Mouse (Mus musculus) myocyte (in vitro differentiated cells): Measurements from ENCODE around the gene Hdgfl2.

ENCODE experiments used
- CEBPB ChIP-seq: IDR thresholded peaks from 2 replicates; pipeline ENCODE4 v1.6.1; 2011; ENCODE audit warnings: mild to moderate bottlenecking, moderate library complexity; ENCODE audit not compliant: poor library complexity, insufficient read depth, severe bottlenecking
- E2F4 ChIP-seq: IDR thresholded peaks from one replicate; pipeline ENCODE4 v1.6.1; 2011; ENCODE audit warnings: mild to moderate bottlenecking, control low read depth, moderate library complexity; ENCODE audit not compliant: insufficient read depth
- MAX ChIP-seq: IDR thresholded peaks from one replicate; pipeline ENCODE4 v1.6.1; 2011; ENCODE audit warnings: low read depth, mild to moderate bottlenecking, control low read depth
- MYOD1 ChIP-seq, 3 experiments: IDR thresholded peaks; one replicate each; pipeline ENCODE4 v1.6.1; 2011; ENCODE audit warnings: control low read depth in 2 of 3, low read depth in 2 of 3, mild to moderate bottlenecking in 2 of 3, moderate library complexity in 1 of 3; ENCODE audit not compliant: insufficient read length in 2 of 3, control insufficient read depth in 1 of 3
- MYOG ChIP-seq, 3 experiments: IDR thresholded peaks; one replicate each; pipeline ENCODE4 v1.6.1; 2011; ENCODE audit warnings: control low read depth in 2 of 3, low read depth in 2 of 3, mild to moderate bottlenecking in 2 of 3; ENCODE audit not compliant: insufficient read length in 2 of 3, control insufficient read depth in 1 of 3, insufficient read depth in 1 of 3
- POLR2A ChIP-seq: IDR thresholded peaks from one replicate; pipeline ENCODE4 v1.6.1; 2011; ENCODE audit warnings: low read depth, mild to moderate bottlenecking, control low read depth, moderate library complexity; ENCODE audit not compliant: insufficient read length
- POLR2AphosphoS2 ChIP-seq: IDR thresholded peaks from one replicate; pipeline ENCODE4 v1.6.1; 2011; ENCODE audit warnings: low read depth, control low read depth; ENCODE audit not compliant: insufficient read length
- REST ChIP-seq: IDR thresholded peaks from one replicate; pipeline ENCODE4 v1.6.1; 2011; ENCODE audit warnings: mild to moderate bottlenecking, control low read depth, moderate library complexity; ENCODE audit not compliant: insufficient read depth, insufficient read length
- TCF12 ChIP-seq: IDR thresholded peaks from one replicate; pipeline ENCODE4 v1.6.1; 2011; ENCODE audit warnings: mild to moderate bottlenecking, control low read depth; ENCODE audit not compliant: poor library complexity, insufficient read depth, severe bottlenecking
- USF1 ChIP-seq: IDR thresholded peaks from one replicate; pipeline ENCODE4 v1.6.1; 2011; ENCODE audit warnings: low read depth, mild to moderate bottlenecking, control low read depth, moderate library complexity

GRCm38 (mm10) chr17:56092312-56092711, 12.9 kb downstream of the Hdgfl2 start:
- no peak for TF ChIP-seq POLR2A
- no peak for TF ChIP-seq TCF12
- TF ChIP-seq CEBPB, result no peak
- TF ChIP-seq REST, result no peak
- no peak for TF ChIP-seq USF1
- no peak for TF ChIP-seq MAX
- TF ChIP-seq POLR2AphosphoS2, result no peak
- TF ChIP-seq MYOD1 (IDR thresholded peaks at IDR 0.05; ENCODE audit: control insufficient read depth in 1 of 3, insufficient read length in 2 of 3, low read depth in 2 of 3), result no peak
- no peak for TF ChIP-seq E2F4
- TF ChIP-seq MYOG (IDR thresholded peaks at IDR 0.05; ENCODE audit: control insufficient read depth in 1 of 3, insufficient read depth in 1 of 3, insufficient read length in 2 of 3, low read depth in 2 of 3), result no peak
